Mouse (Mus musculus) MEL (cell line): ENCODE results near the gene Arhgef7. TPM values are rescaled to one million over a fixed set of nuclear protein-coding genes. Genes with fewer than 3 reads are reported as not detected.
A peak's percentile ranks its signal among the peaks of the same experiment; 100 is the strongest.

Experiments
- DNase-seq: peaks from one replicate; pipeline ENCODE4 v3.0.0; 2011; ENCODE audit warnings: low read depth, low spot score
- H3K27ac ChIP-seq: 2 replicates; pipeline ENCODE4 v1.5.1; 2012; ENCODE audit warnings: low read depth, mild to moderate bottlenecking, control low read depth, low read length, moderate library complexity; ENCODE audit not compliant: control insufficient read depth
- H3K27me3 ChIP-seq, 2 experiments: fragments of 150-350 bp in 1 of 2; sonication (generic) in 1 of 2; 2 replicates each; pipeline ENCODE4 v1.6.1; 2012; ENCODE audit warnings: low read length in 2 of 2, mild to moderate bottlenecking in 2 of 2, improper control_type of control experiment in 1 of 2, moderate library complexity in 1 of 2; ENCODE audit not compliant: insufficient read depth in 2 of 2, control insufficient read depth in 1 of 2
- H3K36me3 ChIP-seq, 2 experiments: 2 replicates each; pipeline ENCODE4 v1.6.1; 2012 to 2014; ENCODE audit warnings: low read length in 2 of 2, improper control_type of control experiment in 1 of 2, inconsistent platforms in 1 of 2, mild to moderate bottlenecking in 1 of 2; ENCODE audit not compliant: insufficient read depth in 2 of 2, control insufficient read depth in 1 of 2
- H3K4me1 ChIP-seq, 2 experiments: fragments of 150-350 bp in 1 of 2; sonication (generic) in 1 of 2; 2 replicates each; pipeline ENCODE4 v1.6.1; 2012; ENCODE audit warnings: low read length in 2 of 2, improper control_type of control experiment in 1 of 2, mild to moderate bottlenecking in 1 of 2; ENCODE audit not compliant: insufficient read depth in 2 of 2, control insufficient read depth in 1 of 2
- H3K4me3 ChIP-seq, 2 experiments: fragments of 150-350 bp in 1 of 2; sonication (generic) in 1 of 2; 2 replicates each; pipeline ENCODE4 v1.5.1; 2012; ENCODE audit warnings: low read depth in 2 of 2, low read length in 2 of 2, mild to moderate bottlenecking in 2 of 2, moderate library complexity in 2 of 2, control low read depth in 1 of 2, improper control_type of control experiment in 1 of 2; ENCODE audit not compliant: control insufficient read depth in 1 of 2, insufficient read depth in 1 of 2
- H3K79me2 ChIP-seq: 2 replicates; pipeline ENCODE4 v1.6.1; 2012; ENCODE audit warnings: mild to moderate bottlenecking, low read length, moderate library complexity; ENCODE audit not compliant: control insufficient read depth, poor library complexity, insufficient read depth
- H3K9ac ChIP-seq: 2 replicates; pipeline ENCODE4 v1.6.1; 2012; ENCODE audit warnings: low read depth, mild to moderate bottlenecking, control low read depth, low read length, moderate library complexity; ENCODE audit not compliant: control insufficient read depth, poor library complexity, severe bottlenecking
- H3K9me3 ChIP-seq: fragments of 150-350 bp; sonication (generic); replicated peaks from 2 replicates; pipeline ENCODE4 v1.6.1; 2012; ENCODE audit warnings: mild to moderate bottlenecking, low read length, improper control_type of control experiment, moderate library complexity; ENCODE audit not compliant: insufficient read depth
- BHLHE40 ChIP-seq: IDR thresholded peaks from 2 replicates; pipeline ENCODE4 v1.6.1; 2012; ENCODE audit warnings: low read depth, mild to moderate bottlenecking, inconsistent platforms, low read length, improper control_type of control experiment, borderline replicate concordance
- CHD1 ChIP-seq: IDR thresholded peaks from 2 replicates; pipeline ENCODE4 v1.6.1; 2012; ENCODE audit warnings: low read depth, mild to moderate bottlenecking, inconsistent platforms, low read length, improper control_type of control experiment
- CHD2 ChIP-seq: IDR thresholded peaks from 2 replicates; pipeline ENCODE4 v1.6.1; 2011; ENCODE audit warnings: low read length, improper control_type of control experiment
- CTCF ChIP-seq, 3 experiments: IDR thresholded peaks in 2 of 3; conservative IDR thresholded peaks in 1 of 3; 2 replicates each; pipeline ENCODE4 v1.5.1; 2011 to 2012; ENCODE audit warnings: low read length in 3 of 3, low read depth in 2 of 3, mild to moderate bottlenecking in 2 of 3, improper control_type of control experiment in 1 of 3, inconsistent platforms in 1 of 3, mixed read lengths in 1 of 3, moderate library complexity in 1 of 3; ENCODE audit not compliant: control insufficient read depth in 1 of 3, insufficient read depth in 1 of 3, poor library complexity in 1 of 3, severe bottlenecking in 1 of 3
- ELF1 ChIP-seq: IDR thresholded peaks from 2 replicates; pipeline ENCODE4 v1.6.1; 2014; ENCODE audit warnings: low read depth, mild to moderate bottlenecking, inconsistent platforms, low read length, improper control_type of control experiment, moderate library complexity
- EP300 ChIP-seq, 2 experiments: IDR thresholded peaks; 2 replicates each; pipeline ENCODE4 v1.6.1; 2011; ENCODE audit warnings: improper control_type of control experiment in 2 of 2, low read length in 2 of 2, low read depth in 1 of 2, mild to moderate bottlenecking in 1 of 2
- GATA1 ChIP-seq: IDR thresholded peaks from 2 replicates; pipeline ENCODE4 v1.6.1; 2011; ENCODE audit warnings: low read depth, low read length, improper control_type of control experiment
- HCFC1 ChIP-seq: IDR thresholded peaks from 2 replicates; pipeline ENCODE4 v1.6.1; 2012; ENCODE audit warnings: low read depth, mild to moderate bottlenecking, inconsistent platforms, low read length, improper control_type of control experiment, moderate library complexity
- MAFK ChIP-seq: IDR thresholded peaks from 2 replicates; pipeline ENCODE4 v1.6.1; 2011; ENCODE audit warnings: low read depth, mild to moderate bottlenecking, low read length, improper control_type of control experiment, borderline replicate concordance
- MAX ChIP-seq: IDR thresholded peaks from 2 replicates; pipeline ENCODE4 v1.6.1; 2011; ENCODE audit warnings: low read length, improper control_type of control experiment
- MAZ ChIP-seq: IDR thresholded peaks from 2 replicates; pipeline ENCODE4 v1.6.1; 2012; ENCODE audit warnings: low read depth, mild to moderate bottlenecking, inconsistent platforms, low read length, improper control_type of control experiment
- MEF2A ChIP-seq: IDR thresholded peaks from 2 replicates; pipeline ENCODE4 v1.6.1; 2014; ENCODE audit warnings: low read depth, mild to moderate bottlenecking, inconsistent platforms, low read length, improper control_type of control experiment; ENCODE audit not compliant: poor library complexity, insufficient replicate concordance, severe bottlenecking; ENCODE audit errors: extremely low read depth
- MYB ChIP-seq: IDR thresholded peaks from 2 replicates; pipeline ENCODE4 v1.6.1; 2011; ENCODE audit warnings: mild to moderate bottlenecking, low read depth, low read length, improper control_type of control experiment
- MYC ChIP-seq: IDR thresholded peaks from 2 replicates; pipeline ENCODE4 v1.6.1; 2011; ENCODE audit warnings: low read depth, mild to moderate bottlenecking, low read length, improper control_type of control experiment, moderate library complexity
- POLR2A ChIP-seq, 2 experiments: IDR thresholded peaks; 2 replicates each; pipeline ENCODE4 v1.6.1; 2011 to 2012; ENCODE audit warnings: low read length in 2 of 2, mild to moderate bottlenecking in 2 of 2, control low read depth in 1 of 2, improper control_type of control experiment in 1 of 2, low read depth in 1 of 2, moderate library complexity in 1 of 2; ENCODE audit not compliant: control insufficient read depth in 1 of 2, insufficient read depth in 1 of 2, poor library complexity in 1 of 2
- POLR2AphosphoS5 ChIP-seq: IDR thresholded peaks from 2 replicates; pipeline ENCODE4 v1.6.1; 2012; ENCODE audit warnings: low read depth, borderline replicate concordance, mild to moderate bottlenecking, inconsistent platforms, low read length, moderate library complexity, mixed read lengths
- SIN3A ChIP-seq: IDR thresholded peaks from 2 replicates; pipeline ENCODE4 v1.6.1; 2012; ENCODE audit warnings: low read length, improper control_type of control experiment, inconsistent platforms
- TAL1 ChIP-seq: IDR thresholded peaks from 2 replicates; pipeline ENCODE4 v1.6.1; 2012; ENCODE audit warnings: mild to moderate bottlenecking, inconsistent platforms, low read length, moderate library complexity, mixed read lengths
- TBP ChIP-seq: IDR thresholded peaks from 2 replicates; pipeline ENCODE4 v1.8.0; 2011; ENCODE audit warnings: low read depth, low read length, improper control_type of control experiment
- TCF12 ChIP-seq: IDR thresholded peaks from 2 replicates; pipeline ENCODE4 v1.6.1; 2014; ENCODE audit warnings: low read depth, mild to moderate bottlenecking, inconsistent platforms, low read length, improper control_type of control experiment, moderate library complexity
- UBTF ChIP-seq: IDR thresholded peaks from 2 replicates; pipeline ENCODE4 v1.6.1; 2012; ENCODE audit warnings: low read depth, mild to moderate bottlenecking, inconsistent platforms, low read length, improper control_type of control experiment, moderate library complexity, borderline replicate concordance; ENCODE audit not compliant: insufficient read depth
- ZC3H11A ChIP-seq: IDR thresholded peaks from 2 replicates; pipeline ENCODE4 v1.6.1; 2012; ENCODE audit warnings: low read depth, mild to moderate bottlenecking, inconsistent platforms, low read length, improper control_type of control experiment
- ZKSCAN1 ChIP-seq: IDR thresholded peaks from 2 replicates; pipeline ENCODE4 v1.6.1; 2012; ENCODE audit warnings: low read depth, mild to moderate bottlenecking, inconsistent platforms, low read length, improper control_type of control experiment, moderate library complexity
- polyA plus RNA-seq, 2 experiments: library from polyadenylated mRNA; stranded (reverse) in 1 of 2; unstranded in 1 of 2; fragments of >175 nt in 1 of 2; fragments of >200 nt in 1 of 2; gene quantifications; 2 replicates each; pipeline versions ENCODE4 v1.2.1 to v1.2.4; 2012; ENCODE audit warnings: low replicate concordance in 2 of 2, low read depth in 1 of 2; ENCODE audit not compliant: insufficient read length in 2 of 2, insufficient read depth in 1 of 2, missing spikeins in 1 of 2
- total RNA-seq: library from RNA; depleted of rRNA; stranded (reverse); fragments of 300-350 nt; gene quantifications from 2 replicates; pipeline ENCODE4 v1.2.3, GENCODE M21; 2012

Arhgef7 gene
- total and polyA plus RNA-seq, 3 experiments, result 21.0 to 36.8 TPM; not detected in 1

GRCm38 (mm10) chr8:11693972-11694371 is 33.5 kb upstream of the Arhgef7 start:
- DNase-seq, result no peak
- peaks cover 0 to 18% of the 10 kb centered on the region in 2 experiments; a peak in 2 of 4 replicates for H3K4me1 ChIP-seq
- H3K79me2 ChIP-seq, result no peaks in the 10 kb centered on the region
- H3K27me3 ChIP-seq, result no peaks in the 10 kb centered on the region; a peak in 1 of 4 replicates
- peaks cover 0 to 8% of the 10 kb centered on the region in 2 experiments; a peak in 2 of 4 replicates for H3K36me3 ChIP-seq
- TF ChIP-seq MEF2A, result no peak
- no peak for TF ChIP-seq MYB
- TF ChIP-seq EP300 (IDR thresholded peaks at IDR 0.05; ENCODE audit: low read depth in 1 of 2, low read length in 2 of 2), result no peak
- TF ChIP-seq MAFK, result no peak
- TF ChIP-seq CTCF (IDR thresholded peaks at IDR 0.05 in 2 of 3, conservative IDR thresholded peaks at IDR 0.05 in 1 of 3; ENCODE audit: control insufficient read depth in 1 of 3, insufficient read depth in 1 of 3, low read depth in 2 of 3, low read length in 3 of 3, poor library complexity in 1 of 3, severe bottlenecking in 1 of 3), result no peak
- TF ChIP-seq HCFC1, result no peak
- no peak for TF ChIP-seq POLR2A (IDR thresholded peaks at IDR 0.05; ENCODE audit: control insufficient read depth in 1 of 2, insufficient read depth in 1 of 2, low read depth in 1 of 2, low read length in 2 of 2, poor library complexity in 1 of 2)
- TF ChIP-seq MYC, result no peak
- no peak for TF ChIP-seq POLR2AphosphoS5
- no peak for TF ChIP-seq ZKSCAN1
- TF ChIP-seq ELF1, result no peak
- TF ChIP-seq GATA1, result no peak
- H3K4me3 ChIP-seq, result no peak overlapping the region
- H3K9me3 ChIP-seq, result no peaks in the 10 kb centered on the region
- no peak overlapping the region for H3K9ac ChIP-seq
- no peak overlapping the region for H3K27ac ChIP-seq

GRCm38 (mm10) chr8:11696176-11696575 is 31.3 kb upstream of the Arhgef7 start:
- TF ChIP-seq EP300 (IDR thresholded peaks at IDR 0.05; ENCODE audit: low read depth in 1 of 2, low read length in 2 of 2), result 0 out of 4 replicates have a peak, but pooled peaks of 1 of the 2 experiments have one; percentile 18
- peak; percentile 51; the same call in 1 of the 2 replicates for TF ChIP-seq TCF12
- no peak for TF ChIP-seq HCFC1
- TF ChIP-seq GATA1, result no peak
- TF ChIP-seq, all 39 proteins: peak for 2
- no peak overlapping the region for H3K9ac ChIP-seq
- H3K4me3 ChIP-seq, result no peak overlapping the region
- H3K79me2 ChIP-seq, result no peaks in the 10 kb centered on the region
- H3K27me3 ChIP-seq, result no peaks in the 10 kb centered on the region
- peaks cover 0 to 20% of the 10 kb centered on the region in 2 experiments; a peak in 3 of 4 replicates for H3K4me1 ChIP-seq
- H3K27ac ChIP-seq, result no peak overlapping the region
- H3K36me3 ChIP-seq, result peaks cover 0 to 8% of the 10 kb centered on the region in 2 experiments; a peak in 2 of 4 replicates
- peak; percentile 59 for DNase-seq
- no peaks in the 10 kb centered on the region for H3K9me3 ChIP-seq

- H3K27me3 ChIP-seq, result no peaks in the 10 kb centered on the region
These were observed 30.1 kb upstream of the Arhgef7 start for GRCm38 (mm10) chr8:11697467-11697866.

More at GRCm38 (mm10) chr8:11697467-11697866, 30.1 kb upstream of the Arhgef7 start:
- H3K36me3 ChIP-seq, result peaks cover 0 to 8% of the 10 kb centered on the region in 2 experiments; a peak in 2 of 4 replicates
- no peak for DNase-seq
- no peak overlapping the region for H3K4me3 ChIP-seq
- no peaks in the 10 kb centered on the region for H3K9me3 ChIP-seq
- no peak for TF ChIP-seq MAX
- no peak for TF ChIP-seq BHLHE40
- TF ChIP-seq MYC, result no peak
- no peak for TF ChIP-seq TAL1
- no peak for TF ChIP-seq CHD1
- no peak for TF ChIP-seq POLR2A (IDR thresholded peaks at IDR 0.05; ENCODE audit: control insufficient read depth in 1 of 2, insufficient read depth in 1 of 2, low read depth in 1 of 2, low read length in 2 of 2, poor library complexity in 1 of 2)
- TF ChIP-seq CHD2, result no peak
- no peak for TF ChIP-seq MAZ
- no peak for TF ChIP-seq SIN3A
- no peak for TF ChIP-seq UBTF
- TF ChIP-seq ZC3H11A, result no peak
- no peak for TF ChIP-seq MEF2A
- no peak for TF ChIP-seq TBP
- no peaks in the 10 kb centered on the region for H3K79me2 ChIP-seq
- peaks cover 0 to 15% of the 10 kb centered on the region in 2 experiments; a peak in 3 of 4 replicates for H3K4me1 ChIP-seq
- no peak overlapping the region for H3K27ac ChIP-seq
- no peak overlapping the region for H3K9ac ChIP-seq
